Mouse (Mus musculus) gastrocnemius, adult 18-20 months (tissue): ENCODE results near the gene Sec14l2. TPM values are rescaled to one million over a fixed set of nuclear protein-coding genes. Genes with fewer than 3 reads are reported as not detected.

Experiments
- DNase-seq: peaks from one replicate; pipeline ENCODE4 v3.0.0; 2021; ENCODE audit warnings: low spot score
- total RNA-seq, 2 experiments: library from RNA; stranded (reverse); gene quantifications; 2 replicates each; pipeline ENCODE4 v1.2.3; 2021

Gene Sec14l2
- total RNA-seq, 2 experiments from 2014 or later = 0.09 to 0.33 TPM

DNA sequence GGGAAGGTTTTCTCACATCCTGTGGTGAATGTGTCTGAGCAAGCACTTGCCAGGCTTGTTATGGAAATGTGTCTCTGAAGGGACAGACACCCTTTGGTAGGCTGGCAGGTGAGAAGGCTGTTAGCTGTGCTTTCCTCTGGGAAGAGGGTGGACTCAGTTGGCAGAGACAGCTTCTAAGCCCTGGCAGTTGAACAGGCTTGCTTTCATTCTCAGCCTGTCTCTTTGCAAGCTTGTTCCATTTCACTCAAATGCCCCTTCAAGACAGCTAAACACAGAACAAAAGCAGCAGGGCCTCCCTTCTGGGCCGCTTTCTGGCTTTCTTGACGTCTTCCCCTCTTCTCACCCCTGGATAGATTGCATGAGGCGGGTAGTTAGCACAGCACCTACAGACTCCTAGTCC, 23.8 kb downstream of the Sec14l2 start:
- no peak for DNase-seq

DNA sequence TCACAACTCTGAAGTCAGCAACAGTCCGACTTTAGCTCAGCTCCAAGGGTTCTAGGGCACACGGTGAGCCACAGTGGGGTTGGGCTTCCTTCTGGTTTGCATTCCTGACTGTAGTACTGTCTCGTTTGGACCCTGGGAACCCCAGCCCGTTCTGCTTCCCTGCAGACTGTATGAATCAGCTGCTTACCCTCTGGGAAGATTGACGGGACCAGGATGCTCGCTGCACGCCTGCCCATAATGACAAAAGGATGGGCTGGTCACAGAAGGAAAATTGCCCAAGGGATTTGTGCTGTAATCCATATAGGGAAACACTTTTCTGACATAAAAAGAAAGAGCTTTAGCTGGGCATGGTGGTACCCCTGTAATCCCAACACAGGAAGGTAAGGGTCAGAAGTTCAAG, 24.4 kb downstream of the Sec14l2 start:
- no peak for DNase-seq

DNA sequence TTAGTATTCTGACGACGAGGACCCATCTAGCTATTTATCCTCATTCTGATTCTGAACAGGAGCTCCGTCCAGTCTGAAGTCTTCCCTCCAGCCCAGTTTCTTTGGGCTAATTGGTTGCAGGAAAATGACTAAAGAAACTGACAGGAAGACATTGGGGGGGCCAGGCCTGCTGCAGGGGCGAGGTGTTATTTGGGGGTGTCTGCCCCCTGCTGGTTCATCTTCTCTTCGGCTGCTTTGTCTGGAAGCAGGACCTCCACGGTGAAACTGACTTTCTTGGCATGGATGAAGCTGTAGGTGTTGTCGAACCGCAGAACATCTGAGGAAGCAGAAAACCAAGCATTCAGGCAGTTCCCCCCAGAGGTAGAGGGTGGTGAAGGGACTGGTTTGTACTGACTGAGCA, 25.1 kb downstream of the Sec14l2 start:
- DNase-seq = no peak

DNA sequence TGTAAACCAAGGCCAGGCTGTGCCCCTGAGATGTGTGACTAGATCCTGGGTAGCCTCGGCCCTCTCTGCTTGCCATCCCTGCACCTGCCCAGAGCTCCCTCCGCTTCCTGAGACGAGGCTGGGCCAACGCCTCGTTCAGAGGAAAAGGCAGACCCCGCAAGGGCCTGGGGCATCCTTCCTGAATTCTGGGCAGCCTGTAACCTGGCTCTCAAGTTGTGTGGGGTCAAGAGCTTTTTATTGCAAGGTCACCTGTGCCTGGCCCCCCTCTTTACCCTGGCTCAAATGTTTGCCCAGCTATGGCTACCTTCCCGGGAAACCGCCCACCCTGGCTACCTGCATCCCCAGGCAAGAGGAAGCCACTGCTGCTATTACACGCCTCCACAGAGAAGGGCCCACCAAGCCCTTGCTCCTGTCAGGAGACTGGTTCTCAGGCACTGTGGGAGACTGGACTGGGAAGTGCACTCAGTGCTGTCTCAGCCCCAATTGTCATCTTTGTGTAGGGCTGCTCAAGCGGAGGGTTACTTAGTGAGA, 26.1 kb downstream of the Sec14l2 start:
- DNase-seq = no peak

DNA sequence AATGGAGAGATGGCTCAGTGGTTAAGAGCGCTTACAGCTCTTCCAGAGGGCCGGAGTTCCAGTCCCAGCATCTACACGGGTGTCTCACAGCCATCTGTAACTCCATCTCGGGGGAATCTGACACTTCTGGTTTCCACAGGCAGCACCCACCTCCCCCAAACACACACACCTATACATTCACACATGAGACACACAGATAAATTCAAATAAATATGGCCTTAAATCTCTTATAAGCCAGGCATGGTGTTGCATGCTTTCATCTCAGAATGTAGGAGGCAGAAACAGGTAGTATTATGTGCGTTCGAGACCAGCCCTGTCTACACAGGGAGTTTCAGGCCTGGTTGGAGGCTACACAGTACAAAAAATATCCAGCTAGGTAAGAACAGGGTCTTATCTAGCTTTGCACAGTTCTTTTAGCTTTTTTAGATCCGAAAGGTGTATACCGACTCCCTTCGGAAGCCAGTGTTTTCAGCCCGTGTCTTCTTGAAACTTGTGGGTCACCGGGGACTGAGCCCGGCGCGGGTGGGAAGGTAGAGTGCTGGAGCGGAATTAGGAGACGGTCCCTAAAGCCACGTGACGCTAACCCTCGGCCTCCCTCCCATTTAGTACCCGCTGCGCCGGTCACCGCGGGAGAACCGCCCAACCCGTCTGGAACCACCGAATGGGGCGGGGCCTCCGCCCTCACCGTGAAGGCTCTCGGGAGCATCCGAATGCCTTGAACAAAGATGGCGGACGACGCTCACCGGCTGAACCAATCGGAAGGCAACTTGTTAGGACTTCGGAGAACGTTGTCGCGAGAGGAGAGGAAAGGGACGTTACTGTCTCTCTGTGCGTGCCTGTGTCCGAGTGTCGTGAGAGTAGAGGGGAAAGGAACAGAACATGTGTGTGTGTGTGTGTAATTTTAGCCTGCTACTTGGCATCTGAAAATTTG, 26.9 kb downstream of the Sec14l2 start:
- DNase-seq = peak; percentile 99

DNA sequence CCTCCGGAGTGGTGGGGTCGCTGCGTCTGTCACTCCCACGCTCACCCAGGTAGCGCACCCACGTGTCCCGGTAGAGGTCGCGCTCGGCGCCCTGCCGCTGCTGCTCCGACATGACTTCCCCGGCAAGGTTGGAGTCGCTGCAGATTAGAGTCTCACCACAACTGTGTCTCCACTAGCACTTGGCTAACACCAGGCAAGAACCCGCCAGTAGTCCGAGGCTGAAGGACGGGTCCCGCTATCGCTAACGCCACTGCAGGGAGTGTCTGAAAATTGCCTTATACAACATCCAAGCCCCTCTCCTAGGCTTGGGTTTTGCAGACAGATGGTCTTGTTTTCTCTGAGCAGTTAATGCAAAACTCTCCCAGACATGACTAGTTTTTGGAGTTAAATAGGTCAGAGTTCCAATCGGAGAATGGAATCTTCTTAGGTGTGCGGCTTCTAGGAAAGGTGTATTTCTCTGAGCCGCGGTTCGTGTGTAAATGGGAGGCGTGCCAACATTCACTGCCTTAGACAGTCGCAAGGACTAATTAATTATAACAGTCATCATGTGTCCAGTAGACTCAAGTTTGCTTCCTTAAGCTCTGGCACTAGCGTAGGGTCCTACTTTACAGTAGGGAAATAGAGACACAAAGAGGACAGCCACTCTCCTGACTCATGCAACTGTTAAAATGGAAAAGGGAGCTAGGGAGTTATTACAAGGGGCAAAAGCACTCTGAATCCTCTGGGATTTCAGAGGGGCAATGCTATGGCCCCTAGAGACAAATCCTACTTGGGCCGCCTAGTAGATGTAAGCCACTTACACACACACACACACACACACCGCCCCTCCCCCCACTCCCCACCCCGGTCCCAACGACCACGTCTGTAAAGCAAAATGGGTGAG, 27.8 kb downstream of the Sec14l2 start, which contains the start of gene Mtfp1:
Mtfp1 (minus strand) TSS at position 275 of the 883 bp plus-strand sequence.
- DNase-seq = peak; percentile 60

DNA sequence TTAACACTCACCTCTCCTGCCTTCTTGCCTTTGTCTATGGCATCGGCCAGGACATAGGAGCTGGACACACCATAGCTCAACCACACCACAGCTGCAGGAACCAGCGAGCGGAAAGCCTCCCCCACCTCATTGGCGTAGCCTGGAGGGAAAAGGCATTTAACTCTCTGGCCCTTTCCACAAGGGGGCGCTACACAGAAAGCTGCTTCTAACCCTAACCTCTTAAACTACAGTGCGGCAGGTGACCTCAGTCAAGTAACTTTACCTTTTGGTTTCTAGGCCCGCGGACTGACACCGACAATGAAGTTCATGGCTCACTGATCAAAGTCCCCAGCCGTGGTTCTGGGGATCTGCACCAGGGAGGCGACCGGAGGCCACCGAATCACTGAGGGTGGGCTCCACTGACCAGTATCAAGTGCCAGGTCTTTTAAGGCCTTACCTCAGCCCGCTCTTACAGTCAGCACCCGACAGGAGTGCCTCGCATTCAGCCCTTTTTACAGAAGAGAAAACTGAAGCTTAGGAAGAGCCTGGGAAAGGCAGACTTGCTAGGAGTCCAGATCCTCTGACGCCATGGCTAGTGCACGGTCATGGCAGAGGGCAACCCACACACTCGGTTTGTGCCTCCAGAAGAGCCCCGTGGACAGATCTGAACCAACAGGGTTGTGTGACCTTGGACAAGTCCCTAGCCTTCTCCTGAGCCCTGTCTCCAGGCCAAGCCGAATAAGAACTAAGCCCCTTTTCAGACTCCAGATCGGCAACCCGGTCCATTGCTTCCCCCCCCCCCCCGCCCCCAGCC, 28.6 kb downstream of the Sec14l2 start:
- DNase-seq = peak; percentile 68

DNA sequence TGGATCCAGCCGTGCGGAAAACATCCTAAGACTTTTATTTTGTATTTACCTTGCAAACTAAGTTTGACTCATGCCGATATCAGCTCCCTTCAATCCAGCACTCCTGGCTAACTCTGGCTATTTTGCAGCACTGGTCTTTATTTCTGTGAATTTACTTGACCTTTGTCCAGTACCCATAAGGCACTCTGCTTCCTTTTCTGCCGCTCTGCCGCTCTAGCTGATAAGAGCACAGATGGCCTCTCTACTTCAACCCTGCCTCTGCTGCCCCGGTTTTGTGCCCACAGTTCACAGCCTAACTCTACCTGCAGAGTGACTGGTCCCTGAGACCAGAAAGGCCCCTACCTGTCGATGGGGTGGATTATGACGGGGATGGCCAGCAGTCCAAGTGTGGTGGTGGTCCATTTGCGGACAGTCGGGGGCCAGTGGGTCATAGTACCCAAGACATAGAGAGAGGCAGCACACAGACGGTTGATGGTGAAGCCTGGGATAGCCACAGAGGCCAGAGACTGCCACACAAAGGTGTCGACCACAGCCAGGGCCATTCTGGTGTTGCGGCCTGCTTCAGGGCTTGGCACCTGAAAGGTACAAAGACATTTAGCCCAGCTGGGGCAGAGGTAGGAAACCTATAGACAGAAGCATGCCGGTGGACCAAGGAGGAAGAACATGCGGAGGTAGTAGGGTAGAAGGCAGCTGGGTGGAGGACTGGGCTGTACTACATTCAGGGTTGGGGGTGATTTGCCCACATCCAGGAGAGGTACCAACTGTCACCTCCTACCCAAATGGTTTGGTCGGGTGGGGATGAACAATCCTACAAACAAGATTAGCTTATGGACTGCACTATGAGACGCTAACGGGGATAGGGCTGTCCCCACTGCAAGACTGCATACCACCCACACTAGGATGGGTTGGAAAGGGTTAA, 29.5 kb downstream of the Sec14l2 start:
- no peak for DNase-seq

DNA sequence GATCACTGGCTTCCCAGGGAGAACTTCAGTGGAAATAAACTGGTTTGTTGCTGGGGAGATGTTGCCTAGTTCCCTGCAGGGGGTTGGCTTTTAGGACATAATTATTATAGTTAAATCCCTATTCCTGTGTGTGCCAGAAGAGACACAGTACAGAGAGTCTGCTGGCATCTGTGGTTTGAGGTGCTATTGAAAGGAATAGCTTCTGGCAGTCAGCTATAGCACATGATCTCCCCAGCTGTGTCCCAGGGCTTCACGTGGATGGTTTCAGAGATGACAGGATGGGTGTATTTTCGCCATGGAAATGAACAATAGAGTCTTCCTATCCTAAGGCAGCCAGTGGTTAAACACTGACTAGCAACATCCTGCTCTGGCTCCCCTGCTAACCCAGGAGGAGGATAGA, 35.9 kb downstream of the Sec14l2 start:
- DNase-seq = no peak

DNA sequence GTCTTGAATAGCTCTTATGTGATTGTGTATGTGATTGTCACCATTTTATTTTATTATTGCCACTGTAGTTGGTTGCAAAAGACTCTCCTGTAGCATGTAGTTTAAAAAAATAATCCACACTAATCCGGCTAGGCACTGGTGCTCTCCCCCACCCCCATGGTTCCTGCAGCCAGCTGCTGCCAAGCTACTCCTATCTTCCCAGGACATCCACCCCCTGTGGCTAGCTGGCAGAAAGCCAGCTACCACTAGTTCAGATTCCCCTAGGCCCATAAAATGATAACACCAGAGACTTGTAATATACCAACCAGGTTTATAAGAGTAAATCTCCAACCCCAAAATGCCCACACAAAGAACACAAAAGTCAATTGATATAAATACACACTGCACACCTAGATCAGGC, 37.0 kb downstream of the Sec14l2 start:
- DNase-seq = no peak

DNA sequence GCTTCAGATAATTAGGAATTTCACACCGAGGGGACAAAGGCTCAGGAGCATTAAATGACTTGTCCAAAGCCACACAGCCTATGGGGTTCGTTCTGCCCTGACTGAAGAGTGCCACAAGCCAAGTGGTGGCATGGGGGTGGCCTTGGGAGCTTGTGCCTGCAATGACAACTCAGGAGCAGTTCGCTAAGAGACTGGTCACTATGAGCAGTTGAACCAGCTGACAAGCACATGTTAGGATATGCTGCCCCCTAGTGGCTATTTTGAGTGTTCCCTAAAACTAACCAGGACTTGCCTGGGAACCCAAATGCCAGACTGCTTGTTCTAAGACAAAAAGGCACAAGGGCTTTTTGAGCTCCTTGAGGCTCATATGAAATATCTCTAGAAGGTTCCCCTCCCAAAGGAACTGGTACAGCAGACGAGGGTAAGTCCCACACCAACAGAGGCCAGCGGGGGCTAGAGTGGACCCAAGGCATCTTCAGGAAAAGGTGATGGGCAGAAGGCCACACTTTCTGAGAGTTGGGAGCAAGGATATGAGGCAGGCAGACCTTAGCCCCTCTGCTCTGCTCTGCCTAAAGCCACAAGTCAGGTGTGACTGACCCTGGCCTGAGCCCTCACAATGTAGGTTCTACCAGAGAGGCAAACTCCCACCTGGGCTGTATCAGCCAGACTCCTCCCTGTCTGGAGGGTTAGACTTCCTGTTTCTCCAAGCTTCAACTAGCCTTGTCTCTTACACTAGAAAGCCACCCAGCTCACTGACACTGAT, 39.7 kb downstream of the Sec14l2 start:
- peak; percentile 65 for DNase-seq

DNA sequence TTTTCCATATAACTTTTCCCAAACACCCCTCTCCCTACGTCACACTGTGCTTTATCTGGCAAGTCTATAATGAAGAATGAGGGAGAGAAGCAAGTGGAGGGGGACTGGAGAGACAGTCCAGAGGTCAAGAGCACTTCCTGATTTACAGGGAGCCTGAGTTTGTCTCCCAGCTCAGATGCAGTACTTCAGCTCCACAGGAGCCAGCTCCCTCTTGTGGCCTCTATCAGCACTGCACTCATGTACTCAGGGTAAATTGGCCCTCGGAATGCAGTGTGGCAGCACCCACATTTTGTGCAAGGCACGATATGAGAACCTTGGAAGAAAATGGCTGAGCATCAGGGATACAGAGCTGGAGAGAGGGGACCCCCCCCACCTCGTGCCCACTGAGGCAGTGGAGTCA, 43.0 kb downstream of the Sec14l2 start:
- DNase-seq = peak; percentile 35

DNA sequence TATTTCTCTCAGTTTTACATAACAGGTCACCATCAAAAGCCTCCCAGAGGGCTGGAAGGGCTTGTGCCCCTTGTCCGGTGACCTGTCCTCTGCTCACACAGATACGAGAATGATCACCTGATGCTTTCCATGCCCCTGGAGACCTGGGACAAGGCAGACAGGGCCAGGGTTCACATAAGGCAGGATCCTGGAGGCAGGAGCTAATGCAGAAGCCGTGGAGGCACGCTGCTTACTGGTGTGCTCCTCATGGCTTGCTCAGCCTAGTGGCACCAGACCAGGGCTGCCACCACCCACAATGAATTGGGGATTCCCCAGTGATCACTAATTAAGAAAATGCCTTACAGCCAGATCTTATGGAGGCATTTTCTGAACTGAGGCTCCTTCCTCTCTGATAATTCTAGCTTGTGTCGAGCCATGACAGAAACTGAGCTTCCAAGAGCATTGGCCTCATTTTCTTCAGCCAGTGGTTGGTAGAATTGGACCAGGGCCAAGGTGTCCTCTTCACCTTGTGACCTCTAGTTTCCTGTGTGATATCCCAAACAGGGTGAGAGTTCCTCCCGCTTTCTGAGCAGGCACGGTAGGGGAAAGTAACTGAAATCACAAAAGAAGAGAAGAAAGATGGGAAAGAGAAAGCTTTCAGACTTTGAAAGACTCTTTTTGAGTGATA, 44.8 kb downstream of the Sec14l2 start:
- no peak for DNase-seq

DNA sequence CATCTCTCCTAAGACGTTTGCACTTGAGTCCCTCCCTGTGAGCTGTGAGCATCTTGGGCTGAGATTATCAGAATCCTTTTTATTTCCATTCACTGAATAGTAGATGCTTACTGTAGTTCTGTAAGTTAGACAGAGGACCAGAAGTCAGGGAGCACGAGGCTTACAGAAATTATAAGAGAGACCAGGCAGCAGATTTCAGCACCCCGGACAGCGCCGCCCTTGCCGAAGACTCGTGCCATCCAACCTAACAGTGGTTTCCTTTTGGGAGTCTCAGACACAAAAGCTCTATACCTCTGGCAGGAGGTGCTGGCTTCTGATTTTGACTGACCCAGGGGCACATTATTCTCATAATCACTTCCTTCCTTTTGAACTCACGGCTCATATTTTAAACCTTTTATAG, 46.6 kb downstream of the Sec14l2 start:
- DNase-seq = no peak

DNA sequence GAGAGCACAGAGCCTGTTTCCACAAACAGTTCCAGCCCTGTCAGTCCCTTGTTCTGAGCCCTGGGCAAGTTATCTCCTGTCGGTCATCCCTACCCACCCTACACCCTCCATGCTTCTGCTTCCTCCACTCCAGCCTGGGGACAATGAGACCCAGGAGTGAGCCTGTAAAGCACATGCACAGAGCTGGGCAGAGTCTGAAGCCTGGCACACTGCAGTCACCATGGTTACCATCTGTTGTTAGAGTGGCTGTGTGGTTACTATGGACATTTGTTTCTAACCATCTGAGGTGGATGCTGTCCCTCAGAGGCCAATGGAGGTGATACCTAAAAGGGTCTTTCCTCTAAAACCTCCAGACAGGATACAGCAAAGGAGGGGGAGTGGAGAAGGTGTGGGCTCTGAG, 53.6 kb downstream of the Sec14l2 start:
- no peak for DNase-seq

DNA sequence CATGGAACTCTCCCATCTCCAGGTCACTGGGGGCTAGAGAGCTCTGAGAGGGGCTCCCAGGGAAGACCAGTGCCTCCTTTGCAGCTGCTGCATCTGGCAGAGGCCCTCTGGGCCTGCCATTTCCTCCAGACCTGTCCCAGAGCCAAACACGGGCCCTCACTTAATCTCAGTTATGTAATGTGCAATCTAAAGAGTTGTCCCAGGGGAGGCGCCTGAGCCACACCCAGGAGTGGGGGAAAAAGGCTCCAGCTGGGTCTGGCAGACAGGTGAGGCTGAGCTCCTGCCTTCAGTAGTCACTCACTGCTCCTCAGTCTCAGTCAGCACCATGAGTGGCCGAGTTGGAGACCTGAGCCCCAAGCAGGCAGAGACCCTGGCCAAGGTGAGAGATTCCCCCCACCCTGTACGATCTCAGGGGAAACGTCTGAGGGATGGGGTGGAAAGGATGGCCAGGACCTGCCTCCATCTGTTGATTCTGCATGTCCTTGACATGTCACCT, 58.5 kb downstream of the Sec14l2 start, which contains the start of gene Sec14l3:
Sec14l3 (plus strand) TSS at position 215 of the 496 bp plus-strand sequence.
- DNase-seq = no peak

DNA sequence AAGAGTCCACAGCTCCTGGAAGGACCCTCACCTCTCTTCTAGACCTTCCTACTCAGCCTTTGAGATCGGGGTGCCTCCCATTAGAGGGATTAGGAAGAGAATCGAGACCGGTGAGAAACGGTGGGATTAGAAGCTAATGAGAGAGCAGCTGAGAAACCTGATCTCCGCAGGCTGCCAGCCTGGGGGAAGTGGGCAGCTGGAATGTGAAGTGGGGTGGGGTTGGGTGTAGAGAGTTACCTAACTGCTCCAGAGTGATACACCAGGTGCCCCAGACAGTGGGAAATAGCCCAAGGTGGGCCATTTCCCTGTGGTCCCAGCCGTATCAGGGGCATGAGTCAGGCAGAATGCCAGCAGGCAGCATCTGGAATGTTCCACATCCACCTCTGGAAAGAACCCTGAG, 60.2 kb downstream of the Sec14l2 start:
- DNase-seq = no peak

DNA sequence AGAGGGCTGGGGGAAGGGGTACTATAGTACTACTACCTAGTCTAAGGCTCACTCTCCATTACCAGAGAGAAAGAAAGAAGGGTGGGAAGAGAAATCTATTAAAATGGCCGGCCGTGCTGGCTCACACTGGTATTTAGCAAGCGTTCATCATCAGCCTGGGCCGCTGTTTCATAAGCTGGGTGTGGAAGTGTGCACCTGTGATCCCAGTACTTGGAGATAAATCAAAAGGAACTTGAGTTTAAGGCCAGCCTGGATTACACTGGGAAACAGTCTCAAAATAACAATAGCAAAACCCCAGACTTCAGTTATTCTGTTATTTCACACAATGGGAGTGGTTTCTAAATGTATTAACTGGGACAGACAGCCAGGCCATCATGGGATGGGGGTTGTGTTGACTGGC, 60.7 kb downstream of the Sec14l2 start:
- DNase-seq = no peak
